Mouse (Mus musculus): ENCODE results near the gene Fgf15. TPM values are rescaled to one million over a fixed set of nuclear protein-coding genes. Genes with fewer than 3 reads are reported as not detected.

Gene Fgf15
- polyA plus RNA-seq, 1 experiment from 2014 or later = 0.10 TPM

DNA sequence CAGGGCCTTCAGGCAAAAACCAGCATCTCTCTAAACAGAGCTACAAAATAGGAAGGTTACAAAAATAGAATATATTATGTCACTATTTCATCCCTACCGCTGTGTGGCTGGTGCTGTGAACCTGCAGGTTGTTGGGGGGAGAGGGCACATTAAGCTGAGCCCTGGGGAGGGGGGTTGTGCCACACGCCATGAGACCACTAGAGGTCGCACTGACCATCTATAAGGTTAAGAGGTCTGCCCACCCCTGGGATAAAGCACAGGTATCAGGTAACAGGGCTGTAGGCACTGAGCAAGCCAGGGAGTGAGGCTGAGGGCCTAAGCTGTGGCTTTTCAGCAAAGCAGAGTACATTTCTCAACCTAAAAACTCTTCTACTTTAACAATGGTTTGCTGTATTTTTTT, 35.4 kb downstream of the Fgf15 start:
- ATAC-seq (no peak), DNase-seq (ENCODE audit: low read depth, low spot score) (no peak)
- in situ Hi-C loops (cut with MboI; ENCODE audit: low pct_unique_long_range_greater_than_20kb) = loop anchor here (10.0 kb wide), 1 partner anchor 213 kb away; no protein-coding TSS in a partner anchor
- no peaks in the 10 kb centered on the region for H3K27me3 ChIP-seq
- ChIA-PET POLR2A (no interaction called here), CTCF (interaction anchor here (0.8 to 1.8 kb wide), 5 partner anchors 13 to 323 kb away, joined by 3 to 7 read pairs (median 3); no protein-coding TSS in a partner anchor)
- no peak for TF ChIP-seq CTCF (IDR thresholded peaks at IDR 0.05)

DNA sequence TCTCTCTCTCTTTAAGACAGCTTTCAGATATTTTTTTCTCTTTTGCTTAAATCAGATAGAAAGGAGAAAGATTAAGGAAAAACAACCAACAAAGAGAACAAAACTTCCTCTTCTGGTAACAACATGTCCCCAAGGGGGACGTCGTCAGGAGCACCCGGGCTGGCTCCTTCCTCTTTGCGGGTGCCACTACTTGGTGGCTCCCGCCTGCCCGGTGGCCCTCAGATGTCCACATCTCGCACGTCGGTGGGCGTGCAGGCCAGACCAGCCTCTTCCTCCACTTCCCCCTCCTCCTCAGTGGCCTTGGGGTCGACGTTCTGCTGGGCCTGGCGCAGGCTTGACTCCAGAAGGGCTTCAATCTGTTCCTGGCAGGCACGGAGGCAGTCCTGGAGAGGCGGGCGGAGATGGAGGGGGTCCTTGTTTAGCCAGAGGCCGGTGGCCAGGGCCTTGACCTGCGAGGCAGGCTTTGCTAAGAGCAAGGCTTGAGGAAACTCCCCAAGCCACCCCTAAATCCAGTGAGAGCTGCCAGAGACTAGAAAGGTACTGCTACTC, 36.1 kb downstream of the Fgf15 start:
- no peak for TF ChIP-seq CTCF (IDR thresholded peaks at IDR 0.05)
- DNase-seq (ENCODE audit: low read depth, low spot score) = no peak
- POLR2A ChIA-PET = interaction anchor here (0.5 kb wide), 1 partner anchor 72 kb away, joined by 8 read pairs; no protein-coding TSS in a partner anchor
- ATAC-seq = no peak
- CTCF ChIA-PET = interaction anchor here (0.8 to 1.8 kb wide), 4 partner anchors 14 to 323 kb away, joined by 3 to 7 read pairs (median 5); no protein-coding TSS in a partner anchor
- H3K27me3 ChIP-seq = no peaks in the 10 kb centered on the region
- in situ Hi-C loops (cut with MboI; ENCODE audit: low pct_unique_long_range_greater_than_20kb) = loop anchor here (10.0 kb wide), 1 partner anchor 212 kb away; no protein-coding TSS in a partner anchor

DNA sequence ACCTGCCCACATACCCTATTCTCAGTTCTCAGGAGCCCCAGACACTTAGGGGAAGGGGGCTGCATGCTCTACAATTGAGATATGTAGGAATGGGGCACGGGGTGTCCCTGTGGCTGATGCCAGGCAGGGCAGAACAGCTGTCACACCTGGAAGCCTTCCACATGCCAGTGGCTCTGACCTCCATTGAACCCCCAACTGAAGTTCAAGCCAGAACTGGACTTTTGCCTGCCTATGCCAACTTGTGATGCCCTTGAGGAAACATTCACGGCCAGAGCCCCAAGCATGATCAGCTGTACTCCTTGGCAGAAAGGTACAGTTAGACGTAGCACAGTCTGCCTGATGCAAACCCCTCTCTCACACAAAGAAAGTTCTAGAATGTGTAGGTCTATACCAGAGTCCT, 37.0 kb downstream of the Fgf15 start:
- H3K27me3 ChIP-seq = no peaks in the 10 kb centered on the region
- DNase-seq (ENCODE audit: low read depth, low spot score) (no peak), ATAC-seq (no peak)
- TF ChIP-seq CTCF (IDR thresholded peaks at IDR 0.05) = no peak
- ChIA-PET CTCF (interaction anchor here (1.8 kb wide), 1 partner anchor 322 kb away, joined by 7 read pairs; no protein-coding TSS in a partner anchor), POLR2A (interaction anchor here (0.8 kb wide), 1 partner anchor 305 kb away, joined by 3 read pairs; no protein-coding TSS in a partner anchor)
- in situ Hi-C loops (cut with MboI; ENCODE audit: low pct_unique_long_range_greater_than_20kb) = loop anchor here (10.0 kb wide), 1 partner anchor 211 kb away; no protein-coding TSS in a partner anchor

DNA sequence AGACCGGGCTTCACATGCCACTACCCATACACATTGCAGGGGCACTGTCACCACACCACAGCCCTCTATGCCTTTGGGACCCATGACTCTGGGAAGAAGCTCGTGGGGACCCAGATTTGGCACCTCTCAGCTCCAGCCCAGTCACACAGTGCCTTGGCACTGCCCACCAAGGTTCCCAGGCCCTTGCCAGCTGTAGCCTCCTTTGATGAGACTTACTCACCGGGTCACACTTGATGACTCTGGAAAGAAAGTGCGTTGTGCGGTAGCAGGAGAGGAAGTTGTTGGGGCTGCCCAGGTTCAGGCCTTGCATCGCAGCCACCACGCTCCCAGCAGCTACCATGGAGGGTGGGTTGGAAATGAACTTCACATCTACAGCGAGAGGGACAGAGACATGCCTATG, 37.5 kb downstream of the Fgf15 start:
- ATAC-seq (no peak), DNase-seq (ENCODE audit: low read depth, low spot score) (no peak)
- ChIA-PET CTCF (no interaction called here), POLR2A (interaction anchor here (0.8 kb wide), 1 partner anchor 305 kb away, joined by 3 read pairs; no protein-coding TSS in a partner anchor)
- no peaks in the 10 kb centered on the region for H3K27me3 ChIP-seq
- TF ChIP-seq CTCF (IDR thresholded peaks at IDR 0.05) = no peak
- in situ Hi-C loops (cut with MboI; ENCODE audit: low pct_unique_long_range_greater_than_20kb) = loop anchor here (10.0 kb wide), 1 partner anchor 211 kb away; no protein-coding TSS in a partner anchor

DNA sequence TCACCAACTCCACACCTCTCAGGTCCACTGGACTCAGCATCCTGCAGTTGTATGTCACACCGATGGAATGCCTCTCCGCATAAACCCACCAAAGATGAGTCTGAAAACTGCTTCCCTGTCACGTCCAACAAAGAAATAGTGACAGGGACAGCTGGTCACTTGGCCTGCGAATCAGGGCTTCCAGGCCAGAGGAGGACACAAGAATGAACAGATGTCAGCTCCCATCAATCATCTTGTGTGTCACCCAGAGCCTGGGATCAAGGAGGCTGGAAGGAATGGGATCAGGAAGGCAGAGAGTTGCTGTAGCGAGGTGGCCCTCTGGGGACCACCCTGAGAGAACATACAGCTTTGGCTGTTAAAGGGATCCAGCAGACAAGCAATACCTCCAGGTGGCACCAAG, 38.6 kb downstream of the Fgf15 start:
- POLR2A ChIA-PET = interaction anchor here (1.1 to 1.8 kb wide), 2 partner anchors 307 to 318 kb away, joined by 4 to 5 read pairs; no protein-coding TSS in a partner anchor
- DNase-seq (ENCODE audit: low read depth, low spot score) (no peak), ATAC-seq (no peak)
- TF ChIP-seq CTCF (IDR thresholded peaks at IDR 0.05) = no peak
- CTCF ChIA-PET = interaction anchor here (1.0 to 1.6 kb wide), 4 partner anchors 11 to 310 kb away, joined by 3 read pairs; no protein-coding TSS in a partner anchor
- in situ Hi-C loops (cut with MboI; ENCODE audit: low pct_unique_long_range_greater_than_20kb) = loop anchor here (5.0 to 10.0 kb wide), 3 partner anchors 172 to 307 kb away; no protein-coding TSS in a partner anchor
- H3K27me3 ChIP-seq = no peaks in the 10 kb centered on the region

DNA sequence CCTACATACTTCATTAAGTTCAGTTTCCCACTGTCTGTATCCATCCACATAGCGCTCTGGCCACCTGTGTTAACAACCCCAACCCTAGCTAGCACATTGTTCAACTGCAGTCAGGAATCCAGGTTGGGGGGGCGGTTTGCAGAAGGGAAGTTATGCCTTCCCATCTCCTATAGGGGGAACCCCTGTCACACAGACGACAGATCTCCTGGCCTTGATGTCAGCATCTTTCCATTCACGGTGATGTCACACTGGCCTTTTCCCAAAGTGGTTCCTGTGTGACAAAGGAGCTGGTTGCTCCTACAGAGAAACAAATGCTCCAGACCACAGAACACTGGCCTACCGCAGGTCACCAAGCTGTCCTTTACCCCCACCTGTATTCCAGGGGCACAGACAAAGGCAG, 39.2 kb downstream of the Fgf15 start:
- ATAC-seq = no peak

DNA sequence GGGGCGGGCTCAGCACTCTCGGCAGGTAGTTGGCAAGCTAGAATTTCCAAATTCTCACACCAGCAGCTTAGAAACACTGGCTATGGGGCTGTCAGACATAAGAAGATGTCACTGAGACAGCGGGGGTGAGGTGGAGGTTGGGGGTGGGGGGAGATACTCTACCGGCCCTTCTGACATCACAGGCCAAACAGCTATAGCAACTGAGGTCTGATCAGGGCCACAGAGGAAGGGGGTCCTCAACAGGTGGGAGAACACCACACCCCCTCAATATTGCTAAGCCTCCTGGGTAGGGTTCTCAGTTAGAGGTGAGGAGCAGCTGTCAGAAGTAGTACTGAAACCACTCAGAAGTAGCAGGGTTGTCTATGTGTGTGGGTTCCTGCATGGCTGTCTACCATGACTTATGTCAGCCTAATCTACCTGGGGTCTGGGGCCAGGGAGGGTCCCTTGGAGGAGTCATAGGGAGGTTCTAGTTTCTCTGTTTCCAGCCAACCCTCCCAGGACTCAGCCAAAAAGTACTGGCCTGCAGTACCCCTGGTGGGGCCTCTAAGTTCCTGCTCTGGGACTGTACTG, 40.1 kb downstream of the Fgf15 start:
- POLR2A ChIA-PET = interaction anchor here (1.2 to 1.8 kb wide), 2 partner anchors 115 to 306 kb away, joined by 3 to 5 read pairs; no protein-coding TSS in a partner anchor
- H3K27me3 ChIP-seq = no peaks in the 10 kb centered on the region
- CTCF ChIA-PET = interaction anchor here (1.0 to 4.3 kb wide), 7 partner anchors 8 to 316 kb away, joined by 3 to 24 read pairs (median 5); no protein-coding TSS in a partner anchor
- ATAC-seq (no peak), DNase-seq (ENCODE audit: low read depth, low spot score) (no peak)
- TF ChIP-seq CTCF (IDR thresholded peaks at IDR 0.05) = no peak
- in situ Hi-C loops (cut with MboI; ENCODE audit: low pct_unique_long_range_greater_than_20kb) = loop anchor here (5.0 to 10.0 kb wide), 3 partner anchors 171 to 306 kb away; no protein-coding TSS in a partner anchor

More for the DNA sequence above, 39.2 kb downstream of the Fgf15 start:
- no peak for TF ChIP-seq CTCF (IDR thresholded peaks at IDR 0.05)
- no peaks in the 10 kb centered on the region for H3K27me3 ChIP-seq
- ChIA-PET CTCF (interaction anchor here (1.0 to 4.3 kb wide), 7 partner anchors 12 to 317 kb away, joined by 3 to 24 read pairs (median 3); no protein-coding TSS in a partner anchor), POLR2A (interaction anchor here (0.7 to 1.8 kb wide), 3 partner anchors 305 to 317 kb away, joined by 3 to 5 read pairs (median 4); no protein-coding TSS in a partner anchor)
- in situ Hi-C loops (cut with MboI; ENCODE audit: low pct_unique_long_range_greater_than_20kb) = loop anchor here (5.0 to 10.0 kb wide), 3 partner anchors 172 to 307 kb away; no protein-coding TSS in a partner anchor
- no peak for DNase-seq (ENCODE audit: low read depth, low spot score)

DNA sequence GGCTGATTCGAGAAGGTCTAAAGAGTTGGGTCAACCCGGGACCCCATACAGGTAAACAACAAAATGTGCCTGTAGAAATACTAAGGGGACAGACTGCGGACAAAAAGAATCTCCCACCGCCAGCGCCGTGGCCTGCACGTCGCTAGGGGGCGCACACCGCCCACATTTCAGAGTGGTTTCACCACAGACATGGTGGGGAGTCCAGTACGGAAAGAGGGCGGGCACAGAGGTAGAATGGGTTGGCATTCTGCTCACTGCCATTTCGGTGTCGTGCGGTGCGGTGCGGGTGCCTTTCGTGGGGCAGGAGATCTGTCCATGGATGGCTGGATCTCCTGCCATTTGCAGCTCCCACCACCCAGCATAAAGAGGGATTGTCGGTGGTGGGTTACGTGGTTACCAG, 41.2 kb downstream of the Fgf15 start:
- in situ Hi-C loops (cut with MboI; ENCODE audit: low pct_unique_long_range_greater_than_20kb) = loop anchor here (5.0 to 10.0 kb wide), 3 partner anchors 170 to 305 kb away; no protein-coding TSS in a partner anchor
- ATAC-seq = peak; percentile 41
- no peak for TF ChIP-seq CTCF (IDR thresholded peaks at IDR 0.05)

DNA sequence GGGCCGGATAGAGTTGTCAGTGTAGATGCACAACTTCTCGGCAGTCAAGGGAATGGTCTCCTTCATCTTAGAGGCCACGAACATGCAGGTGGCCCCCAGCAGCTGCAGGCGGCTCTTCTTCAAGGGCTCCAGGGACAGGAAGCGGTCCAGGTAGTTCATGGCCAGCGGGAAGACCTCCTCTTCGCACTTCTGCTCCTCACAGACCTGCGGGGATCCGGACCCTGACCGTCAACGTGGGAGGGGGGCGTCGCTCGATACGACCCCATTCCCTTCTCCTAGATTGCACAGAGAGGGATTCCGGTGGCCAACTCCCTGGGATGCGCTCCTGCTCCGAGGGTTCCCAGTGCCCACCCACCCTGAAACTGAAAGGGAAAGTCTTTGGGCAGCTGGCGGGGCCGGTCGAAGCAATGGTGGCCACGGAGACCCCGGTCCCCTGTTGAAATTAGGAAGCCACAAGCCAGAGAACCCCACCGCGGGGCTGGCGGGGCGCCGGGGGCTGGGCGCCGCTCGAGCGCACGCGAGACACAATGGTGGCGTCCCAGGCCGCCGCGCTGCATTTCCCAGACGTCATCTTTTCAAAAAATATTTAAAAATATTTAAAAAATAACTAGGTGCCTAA, 41.7 kb downstream of the Fgf15 start:
- no peak for DNase-seq (ENCODE audit: low read depth, low spot score)
- H3K27me3 ChIP-seq = no peaks in the 10 kb centered on the region
- ChIA-PET POLR2A (interaction anchor here (0.7 to 4.2 kb wide), 6 partner anchors 56 to 305 kb away, joined by 3 to 21 read pairs (median 4); no protein-coding TSS in a partner anchor), CTCF (interaction anchor here (1.0 to 4.3 kb wide), 8 partner anchors 9 to 315 kb away, joined by 3 to 24 read pairs (median 4); no protein-coding TSS in a partner anchor)
- no peak for TF ChIP-seq CTCF (IDR thresholded peaks at IDR 0.05)
- in situ Hi-C loops (cut with MboI; ENCODE audit: low pct_unique_long_range_greater_than_20kb) = loop anchor here (5.0 to 10.0 kb wide), 3 partner anchors 169 to 304 kb away; no protein-coding TSS in a partner anchor
- ATAC-seq = no peak

More for the DNA sequence above, 41.2 kb downstream of the Fgf15 start:
- DNase-seq (ENCODE audit: low read depth, low spot score) = no peak
- CTCF ChIA-PET = interaction anchor here (1.0 to 4.3 kb wide), 8 partner anchors 9 to 315 kb away, joined by 3 to 24 read pairs (median 4); no protein-coding TSS in a partner anchor
- POLR2A ChIA-PET = interaction anchor here (0.7 to 4.2 kb wide), 4 partner anchors 175 to 305 kb away, joined by 3 to 21 read pairs (median 7); no protein-coding TSS in a partner anchor
- no peaks in the 10 kb centered on the region for H3K27me3 ChIP-seq

Data from Patski (cell line).